Mouse (Mus musculus): ENCODE measurements around the gene Vti1a. TPM values are rescaled to one million over a fixed set of nuclear protein-coding genes. Genes with fewer than 3 reads are reported as not detected.

Gene Vti1a
- polyA plus RNA-seq, 1 experiment: 35.0 TPM

DNA sequence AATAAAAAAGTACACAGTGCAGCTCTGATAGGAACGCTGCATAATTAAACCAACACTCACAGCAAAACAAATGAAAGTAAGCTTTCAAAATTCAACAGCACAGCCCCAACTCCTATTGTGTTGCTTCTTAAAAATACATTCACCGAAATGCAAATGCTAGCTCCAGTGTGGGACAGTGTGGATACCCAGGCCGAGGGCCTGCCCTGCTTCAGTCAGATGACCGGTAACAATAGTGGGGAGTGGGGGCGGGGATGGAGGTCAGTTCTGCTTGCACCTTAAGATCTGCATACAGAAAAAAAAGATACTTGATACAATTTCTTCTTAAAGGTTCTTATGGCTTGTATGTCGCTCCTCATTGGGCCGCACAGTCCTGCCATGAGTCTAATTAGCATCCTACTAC is 65.2 kb downstream of the Vti1a start:
- DNase-seq: no peak
- H3K27ac ChIP-seq (ENCODE audit: insufficient read depth, low read length): no peak overlapping the region
- TF ChIP-seq CTCF (IDR thresholded peaks at IDR 0.05; ENCODE audit: borderline replicate concordance, insufficient read depth, low read depth, low read length) (no peak), POLR2A (IDR thresholded peaks at IDR 0.05; ENCODE audit: borderline replicate concordance, insufficient read depth, low read length) (no peak)
- H3K4me3 ChIP-seq (replicated peaks; ENCODE audit: insufficient read depth, low read depth, low read length): no peak overlapping the region
- WGBS: 87% methylated on average over 7 of the region's 7 CpGs
- no peaks in the 10 kb centered on the region for H3K27me3 ChIP-seq (ENCODE audit: control insufficient read depth, insufficient read depth, low read length)
- H3K4me1 ChIP-seq (ENCODE audit: control insufficient read depth, insufficient read depth, low read length): no peaks in the 10 kb centered on the region

- DNase-seq: no peak
- Histone ChIP-seq H3K27me3 (ENCODE audit: control insufficient read depth, insufficient read depth, low read length) (no peaks in the 10 kb centered on the region), H3K4me3 (replicated peaks; ENCODE audit: insufficient read depth, low read depth, low read length) (no peak overlapping the region), H3K27ac (ENCODE audit: insufficient read depth, low read length) (no peak overlapping the region), H3K4me1 (ENCODE audit: control insufficient read depth, insufficient read depth, low read length) (no peaks in the 10 kb centered on the region)
- TF ChIP-seq CTCF (IDR thresholded peaks at IDR 0.05; ENCODE audit: borderline replicate concordance, insufficient read depth, low read depth, low read length): no peak
- TF ChIP-seq POLR2A (IDR thresholded peaks at IDR 0.05; ENCODE audit: borderline replicate concordance, insufficient read depth, low read length): no peak
- 79% methylated on average over 7 of the region's 7 CpGs for WGBS
Measured at GRCm38 (mm10) chr19:55382745-55383144, 66.7 kb downstream of the Vti1a start.

DNA sequence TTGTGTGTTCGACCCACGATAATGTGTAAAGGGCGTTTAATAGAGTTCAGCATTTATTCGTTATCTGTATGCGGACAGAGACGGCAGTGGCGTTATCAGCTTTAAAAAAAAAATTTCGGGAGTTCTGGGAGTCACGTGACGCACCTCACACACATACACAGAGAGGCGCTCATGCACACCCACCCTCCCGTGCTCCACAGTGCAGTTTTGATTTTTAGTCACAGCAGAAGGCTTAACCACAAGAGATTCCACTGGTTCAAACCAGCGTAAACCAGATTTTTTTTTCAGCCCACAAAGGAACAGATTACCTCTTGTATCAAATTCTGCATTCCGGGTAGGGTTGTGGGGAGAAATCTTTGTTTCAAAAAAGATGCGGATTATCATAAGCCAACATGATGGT is 68.5 kb downstream of the Vti1a start:
- no peak overlapping the region for H3K27ac ChIP-seq (ENCODE audit: insufficient read depth, low read length)
- H3K27me3 ChIP-seq (ENCODE audit: control insufficient read depth, insufficient read depth, low read length): no peaks in the 10 kb centered on the region
- H3K4me3 ChIP-seq (replicated peaks; ENCODE audit: insufficient read depth, low read depth, low read length): no peak overlapping the region
- no peak for DNase-seq
- no peaks in the 10 kb centered on the region for H3K4me1 ChIP-seq (ENCODE audit: control insufficient read depth, insufficient read depth, low read length)
- WGBS: 94% methylated on average over 15 of the region's 15 CpGs
- TF ChIP-seq CTCF (IDR thresholded peaks at IDR 0.05; ENCODE audit: borderline replicate concordance, insufficient read depth, low read depth, low read length): no peak
- TF ChIP-seq POLR2A (IDR thresholded peaks at IDR 0.05; ENCODE audit: borderline replicate concordance, insufficient read depth, low read length): no peak

- WGBS: 68% methylated on average over 10 of the region's 10 CpGs
- DNase-seq: no peak
- Histone ChIP-seq H3K27me3 (ENCODE audit: control insufficient read depth, insufficient read depth, low read length) (no peaks in the 10 kb centered on the region), H3K4me1 (ENCODE audit: control insufficient read depth, insufficient read depth, low read length) (no peaks in the 10 kb centered on the region), H3K4me3 (replicated peaks; ENCODE audit: insufficient read depth, low read depth, low read length) (no peak overlapping the region), H3K27ac (ENCODE audit: insufficient read depth, low read length) (no peak overlapping the region)
- TF ChIP-seq POLR2A (IDR thresholded peaks at IDR 0.05; ENCODE audit: borderline replicate concordance, insufficient read depth, low read length): no peak
- no peak for TF ChIP-seq CTCF (IDR thresholded peaks at IDR 0.05; ENCODE audit: borderline replicate concordance, insufficient read depth, low read depth, low read length)
Measured at GRCm38 (mm10) chr19:55389019-55389418, 72.9 kb downstream of the Vti1a start.

- H3K27me3 ChIP-seq (ENCODE audit: control insufficient read depth, insufficient read depth, low read length): no peaks in the 10 kb centered on the region
- TF ChIP-seq CTCF (IDR thresholded peaks at IDR 0.05; ENCODE audit: borderline replicate concordance, insufficient read depth, low read depth, low read length) (no peak), POLR2A (IDR thresholded peaks at IDR 0.05; ENCODE audit: borderline replicate concordance, insufficient read depth, low read length) (no peak)
- no peak for DNase-seq
- WGBS: 87% methylated on average over 11 of the region's 11 CpGs
- no peaks in the 10 kb centered on the region for H3K4me1 ChIP-seq (ENCODE audit: control insufficient read depth, insufficient read depth, low read length)
- no peak overlapping the region for H3K4me3 ChIP-seq (replicated peaks; ENCODE audit: insufficient read depth, low read depth, low read length)
- no peak overlapping the region for H3K27ac ChIP-seq (ENCODE audit: insufficient read depth, low read length)
Measured at GRCm38 (mm10) chr19:55390323-55390722, 74.2 kb downstream of the Vti1a start.

DNA sequence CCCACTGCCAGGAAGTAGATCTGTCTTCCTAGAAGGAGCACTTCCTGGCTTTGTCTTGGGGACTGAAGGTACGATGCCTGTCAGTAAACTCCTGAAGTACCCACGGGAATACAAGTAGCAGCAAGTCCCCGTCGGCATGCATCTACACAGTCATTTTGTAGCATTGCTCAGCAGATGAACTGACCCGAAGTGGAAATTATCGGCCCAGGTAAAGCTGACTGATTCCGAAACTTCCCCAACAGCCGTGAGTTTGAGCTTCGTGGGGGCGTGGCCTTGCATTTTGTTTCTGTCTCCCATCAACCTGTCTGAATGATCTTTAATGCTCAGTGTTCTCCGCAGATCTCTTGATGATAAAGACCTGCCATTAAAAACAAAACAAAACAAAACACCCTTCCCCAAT is 85.5 kb downstream of the Vti1a start:
- H3K4me3 ChIP-seq (replicated peaks; ENCODE audit: insufficient read depth, low read depth, low read length): no peak overlapping the region
- TF ChIP-seq CTCF (IDR thresholded peaks at IDR 0.05; ENCODE audit: borderline replicate concordance, insufficient read depth, low read depth, low read length) (no peak), POLR2A (IDR thresholded peaks at IDR 0.05; ENCODE audit: borderline replicate concordance, insufficient read depth, low read length) (no peak)
- H3K4me1 ChIP-seq (ENCODE audit: control insufficient read depth, insufficient read depth, low read length): no peaks in the 10 kb centered on the region
- H3K27ac ChIP-seq (ENCODE audit: insufficient read depth, low read length): no peak overlapping the region
- no peaks in the 10 kb centered on the region for H3K27me3 ChIP-seq (ENCODE audit: control insufficient read depth, insufficient read depth, low read length)
- no peak for DNase-seq
- 92% methylated on average over 11 of the region's 11 CpGs for WGBS

DNA sequence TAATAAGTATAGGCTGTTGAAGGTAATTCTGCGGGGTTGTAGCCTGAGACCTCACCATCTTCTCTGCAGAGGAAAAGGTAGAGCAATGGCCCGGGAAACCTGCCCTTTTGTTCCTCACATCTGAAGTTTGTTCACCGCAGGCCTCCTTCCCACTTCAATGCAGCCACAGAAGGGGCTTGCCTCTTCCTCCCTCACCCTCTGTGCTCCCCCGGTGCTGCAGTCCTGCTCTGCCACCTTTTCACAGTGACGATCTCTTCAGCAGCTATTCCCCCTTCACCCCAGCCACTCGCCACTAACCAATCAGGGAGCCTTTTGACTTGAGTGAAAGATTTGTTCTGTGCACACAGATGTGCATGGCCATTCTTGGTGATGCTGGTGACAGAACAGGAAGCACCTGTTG is 92.4 kb downstream of the Vti1a start:
- WGBS: 58% methylated on average over 6 of the region's 6 CpGs
- H3K27ac ChIP-seq (ENCODE audit: insufficient read depth, low read length): no peak overlapping the region
- TF ChIP-seq CTCF (IDR thresholded peaks at IDR 0.05; ENCODE audit: borderline replicate concordance, insufficient read depth, low read depth, low read length) (no peak), POLR2A (IDR thresholded peaks at IDR 0.05; ENCODE audit: borderline replicate concordance, insufficient read depth, low read length) (no peak)
- no peak overlapping the region for H3K4me3 ChIP-seq (replicated peaks; ENCODE audit: insufficient read depth, low read depth, low read length)
- DNase-seq: no peak
- no peaks in the 10 kb centered on the region for H3K27me3 ChIP-seq (ENCODE audit: control insufficient read depth, insufficient read depth, low read length)
- no peaks in the 10 kb centered on the region for H3K4me1 ChIP-seq (ENCODE audit: control insufficient read depth, insufficient read depth, low read length)

DNA sequence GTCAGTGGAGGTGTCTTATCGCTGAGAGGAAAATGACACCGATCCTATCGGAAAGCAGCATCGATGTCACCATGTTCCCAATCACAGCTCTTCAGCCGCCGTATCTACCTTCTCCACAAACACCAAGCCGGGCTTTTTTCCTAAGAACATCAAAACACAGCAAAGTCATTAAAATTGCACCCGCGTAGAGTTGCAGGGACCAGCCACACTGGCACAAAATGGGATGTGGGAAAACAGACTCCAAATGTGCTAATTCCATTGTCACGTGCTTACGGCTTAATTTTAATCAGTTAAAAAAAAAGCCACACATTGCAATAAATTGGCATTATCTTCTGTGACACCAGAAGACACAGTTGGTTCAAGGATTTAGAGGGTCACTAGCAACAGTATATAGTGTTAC is 95.3 kb downstream of the Vti1a start:
- no peak for DNase-seq
- H3K27me3 ChIP-seq (ENCODE audit: control insufficient read depth, insufficient read depth, low read length): no peaks in the 10 kb centered on the region
- 95% methylated on average over 11 of the region's 11 CpGs for WGBS
- H3K27ac ChIP-seq (ENCODE audit: insufficient read depth, low read length): no peak overlapping the region
- no peak overlapping the region for H3K4me3 ChIP-seq (replicated peaks; ENCODE audit: insufficient read depth, low read depth, low read length)
- TF ChIP-seq POLR2A (IDR thresholded peaks at IDR 0.05; ENCODE audit: borderline replicate concordance, insufficient read depth, low read length) (no peak), CTCF (IDR thresholded peaks at IDR 0.05; ENCODE audit: borderline replicate concordance, insufficient read depth, low read depth, low read length) (no peak)
- no peaks in the 10 kb centered on the region for H3K4me1 ChIP-seq (ENCODE audit: control insufficient read depth, insufficient read depth, low read length)
